Mouse (Mus musculus) testis, adult 2 months (tissue): ENCODE measurements around the gene Marc2. TPM values are rescaled to one million over a fixed set of nuclear protein-coding genes. Genes with fewer than 3 reads are reported as not detected.

Source experiments
- H3K27ac ChIP-seq: fragments of 200-500 bp; 2 replicates; pipeline ENCODE4 v1.5.1; 2012; ENCODE audit warnings: low read depth, low read length; ENCODE audit not compliant: control insufficient read depth, insufficient read depth
- H3K27me3 ChIP-seq: fragments of 200-500 bp; 2 replicates; pipeline ENCODE4 v1.6.1; 2012; ENCODE audit warnings: mild to moderate bottlenecking, low read length, moderate library complexity; ENCODE audit not compliant: control insufficient read depth, insufficient read depth
- H3K36me3 ChIP-seq: fragments of 200-500 bp; 2 replicates; pipeline ENCODE4 v1.6.1; 2012; ENCODE audit warnings: mild to moderate bottlenecking, low read length; ENCODE audit not compliant: control insufficient read depth, insufficient read depth
- H3K4me1 ChIP-seq: fragments of 200-500 bp; 2 replicates; pipeline ENCODE4 v1.6.1; 2012; ENCODE audit warnings: low read length; ENCODE audit not compliant: control insufficient read depth, insufficient read depth
- H3K4me3 ChIP-seq: fragments of 200-500 bp; 2 replicates; pipeline ENCODE4 v1.5.1; 2012; ENCODE audit warnings: low read depth, mild to moderate bottlenecking, low read length, moderate library complexity, mixed read lengths; ENCODE audit not compliant: control insufficient read depth
- CTCF ChIP-seq: fragments of 200-500 bp; IDR thresholded peaks from 2 replicates; pipeline ENCODE4 v1.5.1; 2012; ENCODE audit warnings: low read depth, mild to moderate bottlenecking, inconsistent platforms, low read length, moderate library complexity; ENCODE audit not compliant: control insufficient read depth, insufficient read depth, insufficient replicate concordance
- POLR2A ChIP-seq: fragments of 200-500 bp; IDR thresholded peaks from 2 replicates; pipeline ENCODE4 v1.6.1; 2012; ENCODE audit warnings: low read depth, mild to moderate bottlenecking, inconsistent platforms, low read length, moderate library complexity; ENCODE audit not compliant: control insufficient read depth
- polyA plus RNA-seq: library from polyadenylated mRNA; depleted of rRNA; stranded (reverse); fragments of >200 nt; gene quantifications from 2 replicates; pipeline ENCODE4 v1.2.3, GENCODE M21; 2012

The Marc2 gene
- polyA plus RNA-seq, 1 experiment: 36.5 TPM

GRCm38 (mm10) chr1:184837649-184838048, 8.6 kb downstream of the Marc2 start:
- H3K4me3 ChIP-seq: no peak overlapping the region
- no peaks in the 10 kb centered on the region for H3K4me1 ChIP-seq
- H3K27me3 ChIP-seq: no peaks in the 10 kb centered on the region
- H3K27ac ChIP-seq: no peak overlapping the region
- no peaks in the 10 kb centered on the region for H3K36me3 ChIP-seq
- TF ChIP-seq CTCF (no peak), POLR2A (no peak)

DNA sequence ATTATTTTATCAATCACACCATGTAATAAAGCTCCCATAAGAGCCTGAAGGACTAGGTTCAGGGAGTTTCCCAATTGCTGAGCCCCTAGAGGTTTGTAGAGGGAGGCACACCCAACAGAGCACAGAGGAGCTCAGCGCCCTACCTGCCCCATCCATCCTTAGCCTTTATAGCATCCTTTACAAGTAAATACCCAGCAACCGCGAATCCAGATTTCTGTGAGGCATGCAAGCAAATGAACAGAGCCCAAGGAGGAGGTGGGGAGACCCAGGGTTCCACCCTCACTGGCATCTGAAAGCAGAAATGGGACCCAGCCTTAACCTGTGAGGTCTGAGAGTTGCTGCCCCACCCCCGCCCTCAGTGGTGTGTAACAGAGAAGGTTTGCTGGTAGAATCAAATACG, 9.9 kb downstream of the Marc2 start:
- Histone ChIP-seq H3K27ac (no peak overlapping the region), H3K4me1 (no peaks in the 10 kb centered on the region), H3K36me3 (no peaks in the 10 kb centered on the region), H3K4me3 (no peak overlapping the region), H3K27me3 (no peaks in the 10 kb centered on the region)
- TF ChIP-seq POLR2A (no peak), CTCF (no peak)

DNA sequence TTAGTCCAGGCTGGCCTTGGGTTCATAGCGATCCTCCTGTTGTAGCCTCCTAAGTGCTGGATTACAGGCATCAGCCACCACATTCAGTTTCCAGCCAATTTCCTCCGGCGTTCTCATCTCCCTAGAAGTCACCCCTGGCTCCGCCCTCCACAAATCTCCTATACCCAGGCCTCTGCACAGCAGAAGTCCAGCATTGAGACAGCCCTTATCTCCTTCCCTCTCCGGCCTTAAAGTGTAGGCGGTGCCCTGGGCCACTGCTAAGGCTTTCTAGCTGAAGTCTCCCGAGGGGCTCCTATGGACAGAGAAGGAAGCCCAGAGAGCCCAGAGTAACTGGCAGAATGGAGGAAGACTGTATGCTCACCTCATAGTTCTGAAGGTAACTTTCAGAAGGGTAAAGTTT, 12.8 kb downstream of the Marc2 start:
- Histone ChIP-seq H3K27me3 (no peaks in the 10 kb centered on the region), H3K27ac (no peak overlapping the region), H3K36me3 (no peaks in the 10 kb centered on the region), H3K4me1 (no peaks in the 10 kb centered on the region), H3K4me3 (no peak overlapping the region)
- no peak for TF ChIP-seq CTCF
- no peak for TF ChIP-seq POLR2A

- peak; percentile 82 for TF ChIP-seq CTCF
- no peak for TF ChIP-seq POLR2A
These were observed 14.0 kb downstream of the Marc2 start for GRCm38 (mm10) chr1:184832211-184832610.

GRCm38 (mm10) chr1:184829897-184830296, 16.4 kb downstream of the Marc2 start:
- no peak for TF ChIP-seq POLR2A
- no peak for TF ChIP-seq CTCF

More at GRCm38 (mm10) chr1:184832211-184832610, 14.0 kb downstream of the Marc2 start:
- no peaks in the 10 kb centered on the region for H3K27me3 ChIP-seq
- no peak overlapping the region for H3K4me3 ChIP-seq
- H3K27ac ChIP-seq: no peak overlapping the region
- no peaks in the 10 kb centered on the region for H3K36me3 ChIP-seq
- peaks cover 3% of the 10 kb centered on the region for H3K4me1 ChIP-seq

DNA sequence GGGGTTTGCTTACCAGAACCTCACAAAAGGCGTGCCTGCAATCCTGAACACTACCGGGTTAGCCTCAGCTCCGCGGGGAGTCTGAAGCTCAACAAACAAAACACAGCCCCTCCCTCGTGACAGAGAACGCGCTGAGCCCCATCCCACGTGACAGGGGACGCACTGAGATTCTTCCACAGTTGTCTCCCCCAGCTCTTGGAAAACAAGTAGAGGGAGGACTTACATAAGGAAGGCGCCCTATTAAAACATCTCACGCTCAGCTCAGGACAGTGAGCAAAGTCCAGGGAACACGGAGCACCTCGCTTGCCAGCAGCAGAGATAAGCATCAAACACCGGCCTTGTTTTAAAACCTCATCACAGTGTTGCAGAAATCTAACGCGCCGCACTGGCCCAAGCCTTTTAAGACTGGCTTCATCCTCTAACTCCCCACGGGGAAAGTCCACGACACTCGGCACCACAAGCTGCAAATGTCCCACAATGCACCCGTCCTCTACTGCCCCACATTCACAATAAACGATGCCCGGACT, 19.0 kb downstream of the Marc2 start:
- H3K4me3 ChIP-seq: peak overlapping the region; percentile 57
- TF ChIP-seq POLR2A (no peak), CTCF (no peak)
- peaks cover 24% of the 10 kb centered on the region for H3K4me1 ChIP-seq
- H3K36me3 ChIP-seq: no peaks in the 10 kb centered on the region
- peak overlapping the region; percentile 65 for H3K27ac ChIP-seq
- H3K27me3 ChIP-seq: no peaks in the 10 kb centered on the region

More at GRCm38 (mm10) chr1:184829897-184830296, 16.4 kb downstream of the Marc2 start:
- H3K27ac ChIP-seq: no peak overlapping the region
- H3K4me1 ChIP-seq: peaks cover 12% of the 10 kb centered on the region
- H3K4me3 ChIP-seq: no peak overlapping the region
- H3K36me3 ChIP-seq: no peaks in the 10 kb centered on the region
- no peaks in the 10 kb centered on the region for H3K27me3 ChIP-seq

GRCm38 (mm10) chr1:184825093-184825492, 21.2 kb downstream of the Marc2 start:
- no peaks in the 10 kb centered on the region for H3K27me3 ChIP-seq
- H3K4me1 ChIP-seq: peaks cover 26% of the 10 kb centered on the region
- H3K36me3 ChIP-seq: no peaks in the 10 kb centered on the region
- no peak overlapping the region for H3K4me3 ChIP-seq
- TF ChIP-seq POLR2A (no peak), CTCF (0 out of 2 replicates have a peak, but pooled peaks have one; percentile 27)
- no peak overlapping the region; the same call in 1 of the 2 replicates for H3K27ac ChIP-seq

GRCm38 (mm10) chr1:184824439-184824851, 21.8 kb downstream of the Marc2 start:
- peaks cover 26% of the 10 kb centered on the region for H3K4me1 ChIP-seq
- H3K36me3 ChIP-seq: no peaks in the 10 kb centered on the region
- H3K27ac ChIP-seq: peak overlapping the region; percentile 19
- H3K27me3 ChIP-seq: no peaks in the 10 kb centered on the region
- H3K4me3 ChIP-seq: no peak overlapping the region
- TF ChIP-seq POLR2A: no peak
- peak; percentile 99 for TF ChIP-seq CTCF
